In the genomic region with DNA sequence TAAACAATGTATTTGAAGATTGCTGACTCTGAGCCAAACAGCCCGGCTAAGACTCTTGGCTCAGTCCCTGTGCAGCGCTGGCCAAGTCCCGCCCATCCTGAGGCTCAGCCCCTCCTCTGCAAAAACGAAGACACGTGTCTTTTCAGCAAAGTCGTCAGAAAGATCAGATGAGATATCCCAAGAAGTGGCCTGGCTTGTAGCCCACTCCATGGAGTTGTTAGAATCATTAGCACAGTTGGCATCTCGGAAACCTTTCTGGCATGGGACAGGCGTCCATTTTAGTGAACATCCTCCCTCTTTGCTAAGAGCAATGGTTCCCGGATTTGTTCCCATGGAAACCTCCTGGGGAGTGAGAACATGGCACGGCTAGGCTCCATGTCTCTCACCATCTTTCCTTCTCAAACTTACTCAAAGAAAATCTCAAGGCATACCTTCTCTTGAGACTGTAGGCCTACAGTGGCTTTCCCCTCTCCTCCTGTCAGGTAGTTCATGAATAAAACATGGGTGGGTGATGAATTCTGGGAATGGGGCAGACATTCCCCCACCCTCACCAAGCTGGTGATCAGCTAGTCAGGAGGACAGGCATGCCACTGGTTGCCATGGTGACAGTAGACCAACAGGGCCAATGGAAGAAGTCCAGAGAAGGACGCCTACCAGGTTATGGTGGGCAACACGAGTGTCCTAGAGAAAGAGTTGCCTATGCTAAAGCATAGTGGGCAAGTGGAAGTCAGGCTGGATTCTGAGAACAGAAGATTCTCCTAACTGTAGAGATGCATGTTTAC, we compare ENCODE assay signal across 8 mouse cellular contexts. TPM values are rescaled to one million over a fixed set of nuclear protein-coding genes. Genes with fewer than 3 reads are reported as not detected.
A peak's percentile ranks its signal among the peaks of the same experiment; 100 is the strongest.
DNase-seq lines count a peak whose midpoint lies in the region; ATAC-seq lines count a peak whose summit lies in the region.
"Had no signal": no experiment of that assay in that cellular context is flagged by ENCODE, and none has a peak within 500 bp of the region (broad histone marks: within the 10 kb centered on the region; RNA-seq: fewer than 3 reads in every experiment).

No protein-coding gene starts in this region.

- peak; percentile 47 for DNase-seq in ovary, adult 18-20 months (ENCODE audit: low spot score)
- no peak for DNase-seq in ovary, postnatal 10 days (ENCODE audit: low spot score)
- peak; percentile 69 for DNase-seq in kidney, adult 18-20 months
- DNase-seq in spleen, postnatal 10 days (ENCODE audit: low spot score in 2 of 2), result no peak
- no peak for DNase-seq in left cerebral cortex, adult 8-10 months (ENCODE audit: low spot score in 2 of 2)

- no peak overlapping the region for H3K27ac ChIP-seq in forebrain, embryonic 16.5 days (ENCODE audit: low read length)
- H3K27ac ChIP-seq in midbrain, embryonic 13.5 days, result no peak overlapping the region

- H3K9ac ChIP-seq in forebrain, embryonic 16.5 days (replicated peaks; ENCODE audit: low read depth, low read length), result no peak overlapping the region
- H3K9ac ChIP-seq in midbrain, embryonic 13.5 days (replicated peaks), result no peak overlapping the region

- H3K4me2 ChIP-seq in forebrain, embryonic 16.5 days (ENCODE audit: low read length), result peak overlapping the region; percentile 40
- H3K4me2 ChIP-seq in midbrain, embryonic 13.5 days (replicated peaks), result no peak overlapping the region

- no peaks in the 10 kb centered on the region for H3K9me3 ChIP-seq in forebrain, embryonic 16.5 days (ENCODE audit: control insufficient read depth, low read length)
- no peaks in the 10 kb centered on the region for H3K9me3 ChIP-seq in midbrain, embryonic 13.5 days

- H3K27me3 ChIP-seq in forebrain, embryonic 16.5 days (replicated peaks; ENCODE audit: control insufficient read depth, insufficient read depth, low read length), result no peaks in the 10 kb centered on the region
- H3K27me3 ChIP-seq in midbrain, embryonic 13.5 days, result peaks cover 16% of the 10 kb centered on the region

- ATAC-seq in forebrain, embryonic 16.5 days, result peak; percentile 84
- ATAC-seq in midbrain, embryonic 13.5 days, result peak; percentile 86

- H3K4me3 ChIP-seq in forebrain, embryonic 16.5 days (replicated peaks; ENCODE audit: low read length), result no peak overlapping the region
- no peak overlapping the region for H3K4me3 ChIP-seq in midbrain, embryonic 13.5 days (replicated peaks)

- H3K4me1 ChIP-seq in forebrain, embryonic 16.5 days (replicated peaks; ENCODE audit: control insufficient read depth, insufficient read depth, low read length), result peaks cover 15% of the 10 kb centered on the region
- H3K4me1 ChIP-seq in midbrain, embryonic 13.5 days (replicated peaks), result peaks cover 22% of the 10 kb centered on the region

- no peaks in the 10 kb centered on the region for H3K36me3 ChIP-seq in forebrain, embryonic 16.5 days (ENCODE audit: control insufficient read depth, insufficient read depth)
- H3K36me3 ChIP-seq in midbrain, embryonic 13.5 days, result no peaks in the 10 kb centered on the region

- WGBS in forebrain, embryonic 16.5 days, result 21% methylated on average over 12 of the region's 12 CpGs
- WGBS in midbrain, embryonic 13.5 days, result 38% methylated on average over 12 of the region's 12 CpGs

RNA-seq across cellular contexts. Expression of gene Tgfbi, which starts 11.3 kb away (rescaled TPM):
- 3.8 and 4.7 TPM in 2 replicates for polyA plus RNA-seq in forebrain, embryonic 16.5 days (2015; fragmentation: Nextera tagmentation; extraction: Ambion mirVana)
- 4.0 and 4.8 TPM in 2 replicates for polyA plus RNA-seq in midbrain, embryonic 13.5 days (2015; fragmentation: Nextera tagmentation; extraction: Ambion mirVana)
- total RNA-seq in left cerebral cortex, adult 8-10 months (2022), result 1 to 10 TPM; 4.5 to 5.1 (median 4.9) TPM

RNA-seq across cellular contexts. Expression of gene Lect2, which starts 49.7 kb away (rescaled TPM):
- not detected in 2 replicates for polyA plus RNA-seq in forebrain, embryonic 16.5 days (2015; fragmentation: Nextera tagmentation; extraction: Ambion mirVana)
- polyA plus RNA-seq in midbrain, embryonic 13.5 days (2015; fragmentation: Nextera tagmentation; extraction: Ambion mirVana), result not detected in 2 replicates
- not detected for total RNA-seq in left cerebral cortex, adult 8-10 months (2022)
- polyA plus RNA-seq: limb, embryonic 11.5 days had no signal

Comparison
In these comparisons a context has a peak if more than half of its experiments do, and no peak if none do; other contexts are left out.
1. DNase-seq: peak in ovary, adult 18-20 months (single experiment) and kidney, adult 18-20 months (single experiment); none in ovary, postnatal 10 days (single experiment), spleen, postnatal 10 days (0 of 2) and left cerebral cortex, adult 8-10 months (0 of 2).